Mouse (Mus musculus) ES-Bruce4 (cell line): ENCODE measurements around the gene Nucks1. TPM values are rescaled to one million over a fixed set of nuclear protein-coding genes. Genes with fewer than 3 reads are reported as not detected.

ENCODE experiments used
- H3K27ac ChIP-seq: 2 replicates; pipeline ENCODE4 v1.5.1; 2012; ENCODE audit warnings: low read length, inconsistent platforms; ENCODE audit not compliant: insufficient read depth
- H3K27me3 ChIP-seq: 2 replicates; pipeline ENCODE4 v1.6.1; 2012; ENCODE audit warnings: mild to moderate bottlenecking, low read length, inconsistent platforms; ENCODE audit not compliant: control insufficient read depth, poor library complexity, insufficient read depth, severe bottlenecking
- H3K36me3 ChIP-seq: 2 replicates; pipeline ENCODE4 v1.6.1; 2012; ENCODE audit warnings: inconsistent platforms, mild to moderate bottlenecking, low read length, moderate library complexity; ENCODE audit not compliant: control insufficient read depth, poor library complexity, insufficient read depth, severe bottlenecking
- H3K4me1 ChIP-seq: one replicate; pipeline ENCODE4 v1.8.1; 2011; ENCODE audit warnings: low read length; ENCODE audit not compliant: control insufficient read depth, insufficient read depth
- H3K4me3 ChIP-seq: 2 replicates; pipeline ENCODE4 v1.5.1; 2011; ENCODE audit warnings: low read depth, mild to moderate bottlenecking, low read length
- H3K9ac ChIP-seq: 2 replicates; pipeline ENCODE4 v1.6.1; 2012; ENCODE audit warnings: low read depth, mild to moderate bottlenecking, inconsistent platforms; ENCODE audit not compliant: poor library complexity, severe bottlenecking
- H3K9me3 ChIP-seq: replicated peaks from 2 replicates; pipeline ENCODE4 v1.6.1; 2012; ENCODE audit warnings: mild to moderate bottlenecking, low read length, inconsistent platforms; ENCODE audit not compliant: control insufficient read depth, poor library complexity, insufficient read depth, severe bottlenecking
- CTCF ChIP-seq: IDR thresholded peaks from one replicate; pipeline ENCODE4 v1.8.1; 2011; ENCODE audit warnings: low read depth, low read length
- EP300 ChIP-seq: IDR thresholded peaks from 2 replicates; pipeline ENCODE4 v1.6.1; 2011; ENCODE audit warnings: low read depth, low read length; ENCODE audit not compliant: insufficient read depth
- POLR2A ChIP-seq: IDR thresholded peaks from one replicate; pipeline ENCODE4 v1.8.1; 2011; ENCODE audit warnings: low read length; ENCODE audit not compliant: insufficient read depth
- polyA plus RNA-seq: library from polyadenylated mRNA; stranded (reverse); fragments of >200 nt; gene quantifications from 2 replicates; pipeline ENCODE4 v1.2.4, GENCODE M21; 2011; ENCODE audit warnings: low read depth; ENCODE audit not compliant: missing spikeins, insufficient read depth, insufficient read length

Gene Nucks1
- polyA plus RNA-seq, 1 experiment = 328 TPM

GRCm38 (mm10) chr1:131867946-131868290 is 42.4 kb upstream of the Nucks1 start:
- peak overlapping the region; percentile 15 for H3K9ac ChIP-seq
- H3K27me3 ChIP-seq = no peaks in the 10 kb centered on the region
- no peak for TF ChIP-seq EP300
- TF ChIP-seq POLR2A = no peak
- TF ChIP-seq CTCF = no peak
- no peak overlapping the region for H3K27ac ChIP-seq
- no peaks in the 10 kb centered on the region for H3K4me1 ChIP-seq
- no peaks in the 10 kb centered on the region for H3K9me3 ChIP-seq
- peak overlapping the region; percentile 80 for H3K4me3 ChIP-seq
- H3K36me3 ChIP-seq = no peaks in the 10 kb centered on the region

DNA sequence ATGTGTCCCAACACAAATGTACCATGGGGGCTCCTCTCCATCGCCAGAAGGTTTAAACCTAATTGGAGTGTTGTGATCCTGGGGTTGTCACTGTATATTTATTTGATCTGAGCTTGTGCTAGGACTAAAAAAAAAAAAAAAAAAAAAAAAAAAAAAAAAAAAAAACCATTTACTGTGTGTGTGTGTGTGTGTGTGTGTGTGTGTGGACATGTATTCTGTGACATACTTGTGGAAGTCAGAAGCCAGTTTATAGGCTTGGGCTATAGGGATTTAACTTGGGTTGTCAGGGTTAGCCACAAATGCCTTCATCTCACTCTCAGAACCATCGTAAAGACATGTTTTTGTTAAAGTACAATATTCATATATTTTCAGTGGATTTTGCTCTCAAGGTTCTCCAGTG is 40.8 kb upstream of the Nucks1 start:
- Histone ChIP-seq H3K9me3 (no peaks in the 10 kb centered on the region), H3K4me3 (no peak overlapping the region), H3K27me3 (no peaks in the 10 kb centered on the region), H3K36me3 (no peaks in the 10 kb centered on the region), H3K4me1 (no peaks in the 10 kb centered on the region), H3K27ac (no peak overlapping the region), H3K9ac (no peak overlapping the region)
- TF ChIP-seq CTCF (no peak), EP300 (no peak), POLR2A (no peak)

GRCm38 (mm10) chr1:131872856-131873255 is 37.5 kb upstream of the Nucks1 start:
- no peak overlapping the region for H3K9ac ChIP-seq
- no peaks in the 10 kb centered on the region for H3K27me3 ChIP-seq
- no peaks in the 10 kb centered on the region for H3K36me3 ChIP-seq
- H3K4me3 ChIP-seq = no peak overlapping the region
- H3K9me3 ChIP-seq = no peaks in the 10 kb centered on the region
- H3K27ac ChIP-seq = no peak overlapping the region
- TF ChIP-seq CTCF (no peak), EP300 (no peak), POLR2A (no peak)
- H3K4me1 ChIP-seq = no peaks in the 10 kb centered on the region

DNA sequence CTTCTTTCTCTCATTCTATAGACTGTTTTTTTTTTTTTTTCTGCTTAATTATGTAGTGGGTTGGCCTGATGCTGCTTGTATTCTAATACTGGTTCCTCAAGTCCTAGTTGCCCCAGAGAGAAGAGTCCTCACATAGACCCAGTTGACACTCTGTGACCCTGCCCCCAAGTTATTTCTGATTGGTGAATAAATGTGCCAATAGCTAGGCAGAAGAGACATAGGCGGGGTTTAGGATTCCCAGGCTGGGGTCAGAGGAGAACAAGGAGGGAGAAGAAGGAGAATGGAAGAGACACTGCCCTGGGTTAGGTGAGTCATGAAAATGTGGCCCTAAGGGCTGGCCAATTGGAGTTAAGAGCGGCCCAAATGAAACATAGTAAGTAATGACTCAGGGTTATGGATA is 30.5 kb upstream of the Nucks1 start:
- TF ChIP-seq CTCF (no peak), POLR2A (no peak), EP300 (no peak)
- H3K27me3 ChIP-seq = no peaks in the 10 kb centered on the region
- H3K27ac ChIP-seq = no peak overlapping the region
- no peak overlapping the region for H3K9ac ChIP-seq
- no peaks in the 10 kb centered on the region for H3K36me3 ChIP-seq
- peak overlapping the region; percentile 30; the same call in 1 of the 2 replicates for H3K4me3 ChIP-seq
- H3K4me1 ChIP-seq = no peaks in the 10 kb centered on the region
- no peaks in the 10 kb centered on the region for H3K9me3 ChIP-seq

DNA sequence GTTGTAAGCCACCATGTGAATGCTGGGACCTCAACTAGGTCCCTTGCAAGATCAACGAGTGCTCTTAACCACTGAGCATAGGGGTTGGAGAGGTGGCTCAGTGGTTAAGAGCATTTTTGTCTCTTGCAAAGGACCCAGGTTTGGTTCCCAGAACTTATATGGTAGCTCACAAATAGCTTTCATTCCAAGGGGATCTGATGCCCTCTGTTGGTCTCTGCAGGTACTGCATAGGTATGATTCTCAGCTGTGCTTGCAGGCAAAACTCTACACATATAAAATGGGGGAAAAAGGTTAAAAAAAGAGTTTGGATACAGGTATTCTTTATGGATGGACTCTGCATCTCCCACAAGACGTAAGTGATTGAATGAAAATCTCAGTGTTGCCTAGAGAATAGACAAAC is 27.5 kb upstream of the Nucks1 start:
- TF ChIP-seq POLR2A (no peak), EP300 (no peak), CTCF (no peak)
- Histone ChIP-seq H3K27me3 (no peaks in the 10 kb centered on the region), H3K9me3 (no peaks in the 10 kb centered on the region), H3K9ac (no peak overlapping the region), H3K36me3 (no peaks in the 10 kb centered on the region), H3K4me3 (no peak overlapping the region), H3K27ac (no peak overlapping the region), H3K4me1 (peaks cover 2% of the 10 kb centered on the region)

DNA sequence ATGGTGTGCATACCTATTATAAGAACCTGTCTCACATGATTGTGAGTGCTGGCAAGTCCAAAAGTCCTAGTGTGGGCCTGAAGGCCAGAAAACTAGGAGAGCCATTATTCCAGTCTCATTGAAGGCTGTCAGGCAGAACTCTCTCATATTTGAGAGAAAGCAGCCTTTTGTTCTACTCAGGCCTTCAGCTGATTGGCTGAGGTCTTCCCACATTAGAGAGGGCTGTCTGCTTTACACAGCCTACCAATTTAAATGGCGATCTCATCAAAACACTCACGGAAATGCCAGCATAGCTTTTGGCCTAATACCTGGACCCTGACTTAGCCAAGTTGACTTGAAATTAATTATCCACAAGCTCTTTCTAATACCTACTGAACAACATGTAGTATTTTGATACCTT is 24.2 kb upstream of the Nucks1 start:
- Histone ChIP-seq H3K4me1 (peaks cover 8% of the 10 kb centered on the region), H3K9me3 (no peaks in the 10 kb centered on the region), H3K27ac (peak overlapping the region; percentile 72; the same call in 1 of the 2 replicates), H3K36me3 (no peaks in the 10 kb centered on the region), H3K9ac (no peak overlapping the region), H3K27me3 (no peaks in the 10 kb centered on the region), H3K4me3 (no peak overlapping the region)
- no peak for TF ChIP-seq POLR2A
- TF ChIP-seq CTCF = no peak
- TF ChIP-seq EP300 = no peak

- TF ChIP-seq EP300 (no peak), CTCF (no peak)
- Histone ChIP-seq H3K9ac (0 out of 2 replicates have a peak overlapping the region, but pooled peaks have one; percentile 29), H3K4me3 (no peak overlapping the region), H3K27me3 (no peaks in the 10 kb centered on the region), H3K9me3 (no peaks in the 10 kb centered on the region), H3K4me1 (peaks cover 8% of the 10 kb centered on the region), H3K27ac (peak overlapping the region; percentile 72; the same call in 1 of the 2 replicates), H3K36me3 (no peaks in the 10 kb centered on the region)
These were observed 23.7 kb upstream of the Nucks1 start for GRCm38 (mm10) chr1:131886641-131887040.
